Mouse (Mus musculus) megakaryocyte-erythroid progenitor cell, adult 5-6 weeks (primary cell): ENCODE measurements around the gene Gckr. TPM values are rescaled to one million over a fixed set of nuclear protein-coding genes. Genes with fewer than 3 reads are reported as not detected.
A peak's percentile ranks its signal among the peaks of the same experiment; 100 is the strongest.

Experiments
- ATAC-seq: replicated peaks from 2 replicates; pipeline ENCODE4 v1.8.0; 2016; ENCODE audit warnings: mild to moderate bottlenecking, inconsistent platforms; ENCODE audit not compliant: severe bottlenecking, poor library complexity, low FRiP score, low TSS enrichment
- total RNA-seq, 2 experiments: library from RNA; stranded (forward) in 1 of 2; stranded (reverse) in 1 of 2; fragments of 200-1000, 215-1000 nt in 1 of 2; fragments of >200 nt in 1 of 2; fragmentation: Nextera tagmentation in 1 of 2; gene quantifications; 2 replicates each; pipeline ENCODE4 v1.2.3; 2014 to 2017

Gene Gckr
- total RNA-seq (2014; fragmentation: Nextera tagmentation) = not detected in 2 replicates
- total RNA-seq (2017) = not detected in 2 replicates

- ATAC-seq = no peak
Observed at GRCm38 (mm10) chr5:31297047-31297757, at the start of gene Gckr. TSS of gene Gckr (plus strand) at chr5:31297443.

DNA sequence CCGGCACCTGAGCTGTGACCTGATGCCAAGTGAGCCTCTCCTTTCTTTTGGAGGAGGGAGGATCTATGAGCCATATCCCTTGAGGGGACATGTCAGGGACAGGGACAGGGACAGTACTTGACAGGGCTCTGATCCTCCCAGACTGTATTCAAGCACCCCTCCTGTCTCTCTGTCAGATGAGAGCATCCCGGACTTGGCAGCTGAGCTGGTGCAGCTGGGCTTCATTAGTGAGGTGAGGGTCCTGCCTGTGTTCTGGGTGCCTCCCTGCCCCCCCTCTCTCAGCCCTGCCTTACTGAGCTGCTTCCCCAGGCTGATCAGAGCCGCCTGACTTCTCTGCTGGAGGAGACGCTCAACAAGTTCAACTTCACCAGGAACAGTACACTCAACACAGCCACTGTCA lies 46.5 kb upstream of the Gckr start:
- ATAC-seq = no peak

GRCm38 (mm10) chr5:31251541-31252101 lies 45.6 kb upstream of the Gckr start, which contains the start of gene Krtcap3:
TSS of gene Krtcap3 (plus strand) at chr5:31251691.
- ATAC-seq = no peak

- ATAC-seq = no peak
Observed at GRCm38 (mm10) chr5:31252151-31252550, 45.1 kb upstream of the Gckr start.

DNA sequence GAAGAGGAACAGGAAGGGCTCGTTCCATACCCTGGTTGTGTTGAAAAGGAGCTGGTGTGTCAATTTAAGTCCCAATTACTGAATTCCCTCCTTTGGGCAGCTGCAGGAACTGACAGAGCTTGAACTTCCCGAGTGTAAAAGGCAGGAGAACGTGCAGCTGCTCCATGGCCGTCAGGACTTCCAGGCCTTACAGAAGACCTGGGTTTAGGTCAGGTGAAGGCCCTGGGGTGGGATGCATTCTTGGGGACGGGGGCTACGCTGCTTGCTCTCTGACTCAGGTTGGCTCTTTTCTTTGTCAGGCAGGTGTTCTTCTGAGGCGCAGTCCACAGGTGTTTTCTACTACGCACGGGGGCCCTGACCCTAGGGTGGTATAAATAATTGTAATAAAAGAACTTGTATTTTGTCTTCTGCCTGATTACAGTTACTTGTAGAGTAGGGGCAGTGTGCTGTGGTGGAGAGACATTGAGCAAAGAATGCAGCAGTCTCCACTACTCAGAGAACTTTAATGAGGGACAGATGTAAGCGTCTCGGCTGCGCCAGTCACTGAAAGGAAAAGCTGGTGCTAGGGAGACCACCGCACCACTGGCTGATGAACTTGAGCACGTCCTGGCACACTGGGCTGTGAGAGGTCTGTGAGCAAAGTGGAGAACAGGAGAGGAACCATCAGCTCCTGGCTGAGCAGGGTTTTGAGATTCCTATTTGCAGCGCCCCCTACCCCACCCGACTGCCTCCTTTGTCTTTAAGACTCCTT lies 44.3 kb upstream of the Gckr start:
- no peak for ATAC-seq

GRCm38 (mm10) chr5:31253806-31254205 lies 43.4 kb upstream of the Gckr start:
- no peak for ATAC-seq

GRCm38 (mm10) chr5:31254452-31254851 lies 42.8 kb upstream of the Gckr start:
- ATAC-seq = peak; percentile 31

- ATAC-seq = peak; percentile 79
Observed at GRCm38 (mm10) chr5:31254901-31255300, 42.3 kb upstream of the Gckr start.

GRCm38 (mm10) chr5:31255381-31255780 lies 41.9 kb upstream of the Gckr start:
- ATAC-seq = no peak

DNA sequence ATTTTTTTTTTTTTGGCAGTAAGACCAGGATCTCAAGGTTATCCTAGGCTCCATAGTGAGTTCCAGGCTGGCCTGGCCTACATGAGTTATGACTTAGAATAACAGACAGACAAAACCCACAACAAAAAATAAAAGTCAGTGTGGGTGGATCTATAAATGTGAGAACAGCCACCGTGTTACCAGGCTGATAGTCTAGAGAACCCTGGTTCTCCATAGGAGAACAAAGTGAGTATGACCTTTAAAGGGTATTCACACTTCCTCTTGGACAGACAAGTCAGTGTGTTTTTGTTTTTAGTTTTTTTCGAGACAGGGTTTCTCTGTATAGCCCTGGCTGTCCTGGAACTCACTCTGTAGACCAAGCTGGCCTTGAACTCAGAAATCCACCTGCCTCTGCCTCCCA lies 41.3 kb upstream of the Gckr start:
- no peak for ATAC-seq

DNA sequence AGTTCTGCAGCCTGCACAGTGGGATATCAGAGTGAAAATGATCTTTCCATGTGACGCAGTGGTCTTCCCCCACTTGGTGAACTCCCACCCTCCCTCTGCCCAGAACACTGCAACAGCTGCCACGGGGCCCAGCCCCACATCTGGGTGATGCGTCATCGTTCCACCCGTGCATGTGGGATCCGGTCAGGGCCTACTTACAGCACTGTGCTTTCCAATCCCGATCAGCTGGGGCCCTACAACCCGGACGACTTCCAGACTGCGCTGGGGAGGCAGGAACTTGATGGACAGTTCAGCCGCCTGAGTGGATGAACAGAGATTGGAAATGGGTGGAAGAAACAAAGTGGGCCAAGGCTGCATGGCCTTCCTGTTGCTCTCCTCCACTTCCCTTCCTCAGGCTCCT lies 39.6 kb upstream of the Gckr start:
- no peak for ATAC-seq

GRCm38 (mm10) chr5:31266101-31266500 lies 31.1 kb upstream of the Gckr start:
- no peak for ATAC-seq

- ATAC-seq = no peak
Observed at GRCm38 (mm10) chr5:31267686-31268085, 29.6 kb upstream of the Gckr start.

GRCm38 (mm10) chr5:31273018-31273417 lies 24.2 kb upstream of the Gckr start:
- ATAC-seq = no peak

GRCm38 (mm10) chr5:31279245-31279988 lies 17.8 kb upstream of the Gckr start:
- no peak for ATAC-seq

DNA sequence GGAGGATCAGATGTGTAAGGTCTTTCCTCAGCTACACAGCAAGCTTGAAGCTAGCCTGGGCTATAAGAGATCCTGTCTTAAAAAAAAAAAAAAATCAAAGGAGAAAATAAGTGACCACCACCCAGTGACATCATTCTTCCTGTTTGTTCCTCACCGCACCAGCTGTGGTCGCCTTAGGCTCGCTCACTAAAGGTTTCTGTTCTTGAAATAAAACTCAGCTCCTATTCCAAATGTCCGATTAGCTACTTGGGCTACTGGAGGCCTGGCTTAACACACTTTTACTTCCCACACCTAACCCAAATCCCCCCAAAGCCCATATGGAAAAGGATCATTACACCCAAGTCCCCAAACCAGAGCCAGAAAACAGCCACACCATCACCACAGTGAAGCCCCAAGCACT lies 9.0 kb upstream of the Gckr start:
- ATAC-seq = no peak

DNA sequence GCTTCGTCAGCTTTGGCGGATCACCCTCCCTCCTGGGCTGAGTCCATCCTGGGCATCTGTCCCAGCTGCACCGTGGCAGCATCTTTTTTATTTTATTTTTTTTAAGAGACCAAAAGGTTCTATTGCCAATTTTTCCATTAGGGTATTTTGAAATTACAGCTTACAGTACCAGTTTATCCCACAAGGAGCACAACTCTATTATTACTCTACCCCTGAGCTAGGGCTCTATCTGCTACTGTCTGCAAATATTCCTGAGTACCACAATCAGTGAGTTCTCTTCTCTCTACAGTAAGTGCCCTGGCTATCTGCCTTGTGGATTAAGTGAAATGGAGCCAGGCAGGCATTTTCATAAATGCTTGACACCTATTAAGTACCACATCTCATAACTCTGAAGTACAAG lies 8.6 kb upstream of the Gckr start:
- no peak for ATAC-seq

DNA sequence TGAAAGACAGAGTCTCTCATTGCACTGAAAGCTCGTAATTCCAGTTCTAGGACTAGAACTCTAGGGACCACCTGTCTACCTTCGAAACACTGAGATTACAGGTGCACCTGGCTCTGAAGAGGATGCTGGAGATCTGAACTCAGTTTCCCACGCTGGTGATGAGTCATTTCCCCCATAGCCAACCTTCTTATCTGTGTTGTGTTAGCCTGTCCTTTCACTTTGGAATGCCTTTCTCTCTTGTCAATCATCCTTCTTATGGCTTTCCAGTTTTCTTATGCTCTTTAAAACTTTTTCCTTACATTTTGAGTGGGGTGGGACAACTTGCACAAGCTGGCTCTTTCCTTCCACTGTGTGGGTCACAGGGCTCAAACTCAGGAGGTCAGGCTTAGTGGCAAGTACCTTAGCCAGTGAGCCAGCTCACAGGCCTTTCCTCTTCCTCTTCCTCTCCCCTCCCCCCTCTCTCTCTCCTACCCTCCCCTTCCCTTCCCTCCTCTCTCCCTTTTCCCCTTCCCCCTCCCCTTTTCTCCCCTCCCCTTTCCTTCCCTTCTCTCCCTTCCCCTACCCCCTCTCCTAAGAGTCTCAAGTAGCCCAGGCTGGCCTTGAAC lies 7.5 kb upstream of the Gckr start:
- no peak for ATAC-seq

GRCm38 (mm10) chr5:31290521-31291360 lies 6.5 kb upstream of the Gckr start, which contains the start of gene Ift172:
TSS of gene Ift172 (minus strand) at chr5:31291116.
- peak; percentile 97 for ATAC-seq
